Mouse (Mus musculus) lung, embryonic 15.5 days (tissue): ENCODE measurements around the gene Cop1. TPM values are rescaled to one million over a fixed set of nuclear protein-coding genes. Genes with fewer than 3 reads are reported as not detected.

Experiments used
- ATAC-seq: fragments of 200-750 bp; cut with Nextera tagmentation; 2 replicates; pipeline ENCODE4 v1.8.0; 2017; ENCODE audit warnings: moderate number of reproducible peaks, borderline replicate concordance; ENCODE audit not compliant: low FRiP score, low TSS enrichment; ENCODE audit errors: extremely low read depth
- H3K27ac ChIP-seq: fragments of 300-500 bp; sonication (generic); 2 replicates; pipeline ENCODE4 v1.5.1; 2015; ENCODE audit warnings: moderate library complexity, mild to moderate bottlenecking, inconsistent platforms
- H3K27me3 ChIP-seq: fragments of 300-500 bp; sonication (generic); 2 replicates; pipeline ENCODE4 v1.6.1; 2015; ENCODE audit warnings: inconsistent platforms
- H3K36me3 ChIP-seq: fragments of 300-500 bp; sonication (generic); 2 replicates; pipeline ENCODE4 v1.6.1; 2015; ENCODE audit warnings: inconsistent platforms
- H3K4me1 ChIP-seq: fragments of 300-500 bp; sonication (generic); 2 replicates; pipeline ENCODE4 v1.6.1; 2015; ENCODE audit warnings: inconsistent platforms
- H3K4me2 ChIP-seq: fragments of 300-500 bp; sonication (generic); 2 replicates; pipeline ENCODE4 v1.6.1; 2015; ENCODE audit warnings: inconsistent platforms, mild to moderate bottlenecking, moderate library complexity
- H3K4me3 ChIP-seq: fragments of 300-500 bp; sonication (generic); 2 replicates; pipeline ENCODE4 v1.5.1; 2015; ENCODE audit warnings: mild to moderate bottlenecking, inconsistent platforms
- H3K9ac ChIP-seq: fragments of 300-500 bp; sonication (generic); 2 replicates; pipeline ENCODE4 v1.6.1; 2015; ENCODE audit warnings: inconsistent platforms
- H3K9me3 ChIP-seq: fragments of 300-500 bp; sonication (generic); 2 replicates; pipeline ENCODE4 v1.6.1; 2016; ENCODE audit warnings: inconsistent platforms
- WGBS: fragments of 180-500 bp; shearing (Covaris S2); methylation state at CpG from one replicate; pipeline ENCODE4 v1.1.7; 2015; 5-methylcytosine and 5-hydroxymethylcytosine counted together
- polyA plus RNA-seq: library from polyadenylated mRNA; unstranded; fragments of >200 nt; fragmentation: Nextera tagmentation; extraction: Ambion mirVana; gene quantifications from 2 replicates; pipeline ENCODE4 v1.2.1, GENCODE M21; 2015

The Cop1 gene
- polyA plus RNA-seq, 1 experiment from 2014 or later = 97.5 TPM

- WGBS = 73% methylated on average over 2 of the region's 2 CpGs
Measured at GRCm38 (mm10) chr1:159235674-159236073, 3.6 kb downstream of the Cop1 start.

DNA sequence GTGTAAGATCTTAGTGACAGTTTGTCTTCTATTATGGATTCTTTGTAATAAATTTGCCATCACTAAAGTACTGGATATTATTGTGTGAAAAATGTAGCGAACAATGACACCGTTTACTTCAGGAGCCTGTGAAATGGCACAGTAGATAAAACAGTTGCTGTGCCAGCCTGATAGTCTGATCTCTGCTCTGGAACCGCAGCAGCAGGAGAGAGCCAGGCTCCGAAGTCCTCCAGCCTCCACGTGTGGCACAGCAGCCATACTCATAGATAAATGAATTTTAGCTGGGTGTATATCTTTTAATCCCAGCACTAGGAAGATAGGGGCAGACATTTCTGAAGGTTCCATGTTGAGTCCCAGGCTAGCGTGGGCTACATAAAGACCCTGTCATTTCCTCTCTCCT, 6.0 kb downstream of the Cop1 start:
- Histone ChIP-seq H3K27me3 (no peaks in the 10 kb centered on the region), H3K4me3 (no peak overlapping the region), H3K9ac (no peak overlapping the region), H3K9me3 (no peaks in the 10 kb centered on the region), H3K4me1 (peaks cover 17% of the 10 kb centered on the region), H3K36me3 (peaks cover 12% of the 10 kb centered on the region), H3K27ac (no peak overlapping the region), H3K4me2 (no peak overlapping the region)
- 72% methylated on average over 6 of the region's 6 CpGs for WGBS
- ATAC-seq = peak; percentile 23; the same call in 1 of the 2 replicates

More at GRCm38 (mm10) chr1:159235674-159236073, 3.6 kb downstream of the Cop1 start:
- no peak overlapping the region for H3K4me2 ChIP-seq
- H3K27ac ChIP-seq = no peak overlapping the region
- peaks cover 8% of the 10 kb centered on the region; the same call in 1 of the 2 replicates for H3K36me3 ChIP-seq
- no peaks in the 10 kb centered on the region for H3K27me3 ChIP-seq
- H3K9ac ChIP-seq = no peak overlapping the region
- no peak for ATAC-seq
- no peaks in the 10 kb centered on the region for H3K9me3 ChIP-seq
- H3K4me3 ChIP-seq = no peak overlapping the region
- peaks cover 18% of the 10 kb centered on the region for H3K4me1 ChIP-seq

DNA sequence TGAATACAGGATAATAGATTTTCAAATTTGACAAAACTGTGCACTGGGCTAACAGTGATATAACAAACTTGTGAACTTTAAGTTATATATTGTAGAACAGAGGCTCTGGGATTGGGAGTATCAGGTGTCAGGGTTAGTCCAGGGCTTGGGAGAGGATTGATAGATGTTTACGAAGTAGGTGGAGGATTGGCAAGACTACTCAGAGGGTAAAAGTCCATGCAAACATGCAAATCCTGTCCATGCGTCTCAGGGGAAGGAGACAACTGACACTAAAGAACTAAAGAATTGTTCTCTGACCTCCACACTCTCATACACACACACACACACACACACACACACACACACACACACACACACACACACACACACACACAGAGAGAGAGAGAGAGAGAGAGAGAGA, 18.2 kb downstream of the Cop1 start:
- ATAC-seq = no peak
- Histone ChIP-seq H3K9me3 (no peaks in the 10 kb centered on the region), H3K27me3 (no peaks in the 10 kb centered on the region), H3K27ac (no peak overlapping the region), H3K4me2 (no peak overlapping the region), H3K36me3 (peaks cover 23% of the 10 kb centered on the region), H3K9ac (no peak overlapping the region), H3K4me1 (no peaks in the 10 kb centered on the region), H3K4me3 (no peak overlapping the region)
- 46% methylated on average over 2 of the region's 2 CpGs for WGBS

DNA sequence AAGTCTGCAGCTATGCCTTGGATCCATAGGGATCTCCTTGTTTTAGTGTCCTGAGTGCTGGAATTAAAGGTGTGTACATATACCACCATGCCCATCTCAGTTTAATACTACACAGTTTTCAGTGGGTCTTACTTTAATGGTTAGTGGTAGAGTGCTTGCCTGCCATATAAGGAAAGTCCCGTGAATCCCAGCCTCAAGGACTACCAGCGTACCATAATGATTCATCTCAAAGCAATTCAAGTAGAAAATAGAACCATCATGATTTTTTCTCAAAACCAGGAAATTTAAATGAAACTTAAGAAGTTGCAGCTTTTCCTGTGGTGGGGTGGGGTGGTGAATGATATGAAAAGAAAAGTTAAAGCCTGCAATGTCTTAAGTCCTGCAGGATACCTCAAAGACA, 21.0 kb downstream of the Cop1 start:
- no peak overlapping the region for H3K27ac ChIP-seq
- H3K9ac ChIP-seq = no peak overlapping the region
- H3K4me3 ChIP-seq = no peak overlapping the region
- 93% methylated on average over 2 of the region's 2 CpGs for WGBS
- no peak overlapping the region for H3K4me2 ChIP-seq
- no peak for ATAC-seq
- H3K9me3 ChIP-seq = no peaks in the 10 kb centered on the region
- H3K27me3 ChIP-seq = no peaks in the 10 kb centered on the region
- no peaks in the 10 kb centered on the region for H3K4me1 ChIP-seq
- peaks cover 26% of the 10 kb centered on the region for H3K36me3 ChIP-seq

- Histone ChIP-seq H3K4me2 (no peak overlapping the region), H3K27me3 (no peaks in the 10 kb centered on the region), H3K9me3 (no peaks in the 10 kb centered on the region), H3K27ac (no peak overlapping the region), H3K36me3 (peaks cover 26% of the 10 kb centered on the region), H3K4me1 (no peaks in the 10 kb centered on the region), H3K4me3 (no peak overlapping the region), H3K9ac (no peak overlapping the region)
- no peak for ATAC-seq
- WGBS = 84% methylated on average over 5 of the region's 5 CpGs
Measured at GRCm38 (mm10) chr1:159254906-159255685, 23.0 kb downstream of the Cop1 start.

DNA sequence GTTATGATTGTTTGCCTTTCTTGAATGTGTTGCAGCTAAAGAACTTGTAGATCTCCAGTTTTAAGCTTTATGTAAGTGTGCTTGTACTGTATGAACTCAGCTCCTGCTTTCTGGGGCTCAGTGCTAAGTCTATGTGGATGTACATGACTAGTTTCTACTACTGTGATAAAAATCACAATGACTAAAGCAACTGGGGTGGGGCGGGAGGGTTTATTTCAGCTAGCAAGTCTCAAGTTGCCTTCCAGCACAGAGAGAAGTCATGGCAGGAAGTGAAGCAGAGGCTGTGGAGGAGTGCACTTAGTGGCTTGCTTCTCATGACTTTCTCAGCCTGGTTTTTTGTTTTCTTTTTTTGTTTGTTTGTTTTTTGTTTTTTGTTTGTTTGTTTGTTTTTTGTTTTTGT, 24.4 kb downstream of the Cop1 start:
- H3K4me3 ChIP-seq = no peak overlapping the region
- no peaks in the 10 kb centered on the region for H3K9me3 ChIP-seq
- whole genome bisulfite sequencing = 81% methylated on average over 1 of the region's 1 CpGs
- no peak overlapping the region for H3K9ac ChIP-seq
- H3K4me1 ChIP-seq = no peaks in the 10 kb centered on the region
- no peak for ATAC-seq
- H3K27me3 ChIP-seq = no peaks in the 10 kb centered on the region
- no peak overlapping the region for H3K27ac ChIP-seq
- no peak overlapping the region for H3K4me2 ChIP-seq
- H3K36me3 ChIP-seq = peaks cover 22% of the 10 kb centered on the region

DNA sequence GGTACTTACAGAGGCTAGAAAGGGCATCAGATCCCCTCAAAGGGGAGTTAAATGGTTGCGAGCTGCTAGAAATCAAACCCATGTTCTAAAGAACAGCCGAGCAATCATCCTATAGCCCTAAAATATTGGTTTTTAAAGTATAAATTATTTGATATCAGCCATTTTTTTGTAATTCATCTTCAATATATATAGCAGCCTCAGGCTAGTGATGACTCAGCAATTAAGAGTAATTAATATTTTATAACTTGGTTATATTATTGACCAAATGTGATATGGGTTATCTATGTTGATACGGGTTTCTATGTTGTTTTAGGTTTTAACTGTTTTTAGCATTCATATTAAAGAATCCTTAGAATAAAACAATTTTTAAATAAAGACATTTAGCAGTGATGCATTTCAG, 31.7 kb downstream of the Cop1 start:
- Histone ChIP-seq H3K4me3 (no peak overlapping the region), H3K4me1 (no peaks in the 10 kb centered on the region), H3K27me3 (no peaks in the 10 kb centered on the region), H3K9ac (no peak overlapping the region), H3K4me2 (no peak overlapping the region), H3K36me3 (peaks cover 7% of the 10 kb centered on the region; the same call in 1 of the 2 replicates), H3K9me3 (no peaks in the 10 kb centered on the region), H3K27ac (no peak overlapping the region)
- WGBS = 94% methylated on average over 3 of the region's 3 CpGs
- no peak for ATAC-seq

GRCm38 (mm10) chr1:159280072-159280471, 48.0 kb downstream of the Cop1 start:
- no peak for ATAC-seq
- Histone ChIP-seq H3K9ac (no peak overlapping the region), H3K36me3 (peaks cover 12% of the 10 kb centered on the region; the same call in 1 of the 2 replicates), H3K27me3 (no peaks in the 10 kb centered on the region), H3K27ac (no peak overlapping the region), H3K9me3 (no peaks in the 10 kb centered on the region), H3K4me1 (no peaks in the 10 kb centered on the region), H3K4me3 (no peak overlapping the region), H3K4me2 (no peak overlapping the region)
- 74% methylated on average over 1 of the region's 1 CpGs for WGBS

DNA sequence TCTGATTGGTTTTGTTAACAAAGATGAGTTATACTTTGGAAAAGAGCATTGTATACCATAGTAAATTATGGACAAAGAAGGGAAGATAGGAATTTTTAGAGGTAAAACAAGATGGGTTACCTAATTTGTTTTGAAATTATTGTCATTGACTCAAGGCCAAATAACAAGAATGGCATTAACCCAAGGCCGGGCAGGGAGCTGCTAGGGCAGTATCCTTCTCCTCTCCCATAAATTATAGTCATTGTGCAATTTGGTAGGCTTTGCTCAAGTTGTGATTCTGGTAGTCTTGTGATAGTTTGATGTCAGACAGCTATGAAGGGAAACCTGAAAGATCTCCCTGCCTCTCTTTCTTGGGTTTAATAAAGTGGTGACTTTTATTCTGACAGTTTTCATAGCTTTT, 49.7 kb downstream of the Cop1 start:
- Histone ChIP-seq H3K27ac (no peak overlapping the region), H3K36me3 (peaks cover 14% of the 10 kb centered on the region; the same call in 1 of the 2 replicates), H3K4me2 (no peak overlapping the region), H3K4me3 (no peak overlapping the region), H3K4me1 (no peaks in the 10 kb centered on the region), H3K27me3 (no peaks in the 10 kb centered on the region), H3K9ac (no peak overlapping the region), H3K9me3 (no peaks in the 10 kb centered on the region)
- 72% methylated on average over 1 of the region's 1 CpGs for WGBS
- no peak for ATAC-seq

GRCm38 (mm10) chr1:159286833-159287232, 54.7 kb downstream of the Cop1 start:
- H3K4me1 ChIP-seq = no peaks in the 10 kb centered on the region
- H3K4me2 ChIP-seq = no peak overlapping the region
- H3K9ac ChIP-seq = no peak overlapping the region
- 78% methylated on average over 1 of the region's 1 CpGs for WGBS
- H3K9me3 ChIP-seq = no peaks in the 10 kb centered on the region
- H3K27me3 ChIP-seq = no peaks in the 10 kb centered on the region
- 0 out of 2 replicates have a peak, but pooled peaks cover 3% of the 10 kb centered on the region for H3K36me3 ChIP-seq
- no peak for ATAC-seq
- no peak overlapping the region for H3K27ac ChIP-seq
- H3K4me3 ChIP-seq = no peak overlapping the region

- ATAC-seq = no peak
- Histone ChIP-seq H3K27me3 (no peaks in the 10 kb centered on the region), H3K9ac (no peak overlapping the region), H3K4me2 (no peak overlapping the region), H3K27ac (no peak overlapping the region), H3K4me3 (no peak overlapping the region), H3K9me3 (no peaks in the 10 kb centered on the region), H3K36me3 (0 out of 2 replicates have a peak, but pooled peaks cover 15% of the 10 kb centered on the region), H3K4me1 (no peaks in the 10 kb centered on the region)
Measured at GRCm38 (mm10) chr1:159290219-159290618, 58.1 kb downstream of the Cop1 start.

GRCm38 (mm10) chr1:159290859-159291258, 58.7 kb downstream of the Cop1 start:
- no peaks in the 10 kb centered on the region for H3K27me3 ChIP-seq
- H3K4me3 ChIP-seq = no peak overlapping the region
- no peaks in the 10 kb centered on the region for H3K9me3 ChIP-seq
- ATAC-seq = no peak
- H3K27ac ChIP-seq = no peak overlapping the region
- H3K4me2 ChIP-seq = no peak overlapping the region
- WGBS = 87% methylated on average over 2 of the region's 2 CpGs
- 0 out of 2 replicates have a peak, but pooled peaks cover 14% of the 10 kb centered on the region for H3K36me3 ChIP-seq
- no peak overlapping the region for H3K9ac ChIP-seq
- H3K4me1 ChIP-seq = no peaks in the 10 kb centered on the region
